Mouse (Mus musculus) cerebellum, adult 11-12 months (tissue): ENCODE data around the gene Itgb6.

Experiments used
- DNase-seq: peaks from one replicate; pipeline ENCODE4 v3.0.0; 2022

Itgb6 gene

GRCm38 (mm10) chr2:60722514-60722913 lies at the start of gene Itgb6:
Gene Itgb6 (minus strand): TSS chr2:60722643.
- no peak for DNase-seq

- no peak for DNase-seq
Observed at GRCm38 (mm10) chr2:60766420-60766819, 44.0 kb upstream of the Itgb6 start.

GRCm38 (mm10) chr2:60756218-60756617 lies 33.8 kb upstream of the Itgb6 start:
- no peak for DNase-seq

GRCm38 (mm10) chr2:60755101-60755500 lies 32.7 kb upstream of the Itgb6 start:
- no peak for DNase-seq

GRCm38 (mm10) chr2:60751274-60751673 lies 28.8 kb upstream of the Itgb6 start:
- no peak for DNase-seq

GRCm38 (mm10) chr2:60750591-60750990 lies 28.1 kb upstream of the Itgb6 start:
- no peak for DNase-seq

GRCm38 (mm10) chr2:60748585-60748984 lies 26.1 kb upstream of the Itgb6 start:
- no peak for DNase-seq

- DNase-seq: no peak
Observed at GRCm38 (mm10) chr2:60747590-60747989, 25.1 kb upstream of the Itgb6 start.

GRCm38 (mm10) chr2:60744674-60745073 lies 22.2 kb upstream of the Itgb6 start:
- DNase-seq: no peak

- DNase-seq: no peak
Observed at GRCm38 (mm10) chr2:60739389-60740137, 17.1 kb upstream of the Itgb6 start.

- DNase-seq: no peak
Observed at GRCm38 (mm10) chr2:60730929-60731328, 8.5 kb upstream of the Itgb6 start.

- no peak for DNase-seq
Observed at GRCm38 (mm10) chr2:60730024-60730423, 7.6 kb upstream of the Itgb6 start.

GRCm38 (mm10) chr2:60728902-60729585 lies 6.6 kb upstream of the Itgb6 start:
- DNase-seq: no peak

GRCm38 (mm10) chr2:60724660-60725059 lies 2.2 kb upstream of the Itgb6 start:
- DNase-seq: no peak

- DNase-seq: no peak
Observed at GRCm38 (mm10) chr2:60722967-60723366, 524 bp upstream of the Itgb6 start.

GRCm38 (mm10) chr2:60720906-60721305 lies 1.5 kb downstream of the Itgb6 start:
- no peak for DNase-seq

GRCm38 (mm10) chr2:60720205-60720604 lies 2.2 kb downstream of the Itgb6 start:
- peak; percentile 15 for DNase-seq

GRCm38 (mm10) chr2:60717348-60717747 lies 5.1 kb downstream of the Itgb6 start:
- DNase-seq: no peak

GRCm38 (mm10) chr2:60716549-60716948 lies 5.9 kb downstream of the Itgb6 start:
- DNase-seq: no peak

GRCm38 (mm10) chr2:60715771-60716170 lies 6.7 kb downstream of the Itgb6 start:
- no peak for DNase-seq

GRCm38 (mm10) chr2:60714971-60715502 lies 7.4 kb downstream of the Itgb6 start:
- DNase-seq: no peak

- no peak for DNase-seq
Observed at GRCm38 (mm10) chr2:60714475-60714874, 8.0 kb downstream of the Itgb6 start.

- no peak for DNase-seq
Observed at GRCm38 (mm10) chr2:60713857-60714256, 8.6 kb downstream of the Itgb6 start.

- no peak for DNase-seq
Observed at GRCm38 (mm10) chr2:60712891-60713290, 9.6 kb downstream of the Itgb6 start.
